Mouse (Mus musculus) lung, adult 2 months (tissue): ENCODE results near the gene Aldoc.

Experiments
- CTCF ChIP-seq: fragments of 200-500 bp; IDR thresholded peaks from 2 replicates; pipeline ENCODE4 v1.5.1; 2011; ENCODE audit warnings: mild to moderate bottlenecking, low read length, control low read depth; ENCODE audit not compliant: insufficient read depth
- POLR2A ChIP-seq: fragments of 200-500 bp; IDR thresholded peaks from 2 replicates; pipeline ENCODE4 v1.6.1; 2011; ENCODE audit warnings: low read depth, mild to moderate bottlenecking, control low read depth, low read length, borderline replicate concordance; ENCODE audit errors: extremely low read depth

- peak; percentile 74 for TF ChIP-seq POLR2A
- no peak for TF ChIP-seq CTCF
Measured at GRCm38 (mm10) chr11:78327634-78328511, 5.1 kb downstream of the Aldoc start, which contains the start of gene Pigs.
